Comparison of ENCODE assay signal across 18 mouse cellular contexts in the genomic region with DNA sequence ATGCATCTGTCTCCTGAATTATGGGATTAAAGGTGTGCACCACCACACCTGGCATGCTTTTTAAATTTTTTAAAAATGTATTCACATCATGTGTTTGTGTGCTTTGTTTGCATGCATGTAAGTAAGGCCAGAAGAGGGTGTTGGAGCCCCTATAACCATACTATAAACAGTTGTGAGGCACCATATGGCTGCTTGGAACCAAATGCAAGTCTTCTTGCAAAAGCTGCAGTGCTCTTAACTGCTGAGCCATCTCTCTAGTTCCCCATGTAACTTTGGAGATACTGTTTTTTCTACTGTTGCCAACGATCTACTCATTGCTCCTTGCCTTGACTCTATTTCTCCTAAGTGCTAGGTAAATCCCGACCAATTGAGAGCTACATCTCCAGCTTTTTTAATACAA. TPM values are rescaled to one million over a fixed set of nuclear protein-coding genes. Genes with fewer than 3 reads are reported as not detected.
"Had no signal": no experiment of that assay in that cellular context is flagged by ENCODE, and none has a peak within 500 bp of the region (broad histone marks: within the 10 kb centered on the region; RNA-seq: fewer than 3 reads in every experiment).

No protein-coding gene starts in this region.

- DNase-seq: lung, adult 2 months; lung, postnatal 14 days; lung, postnatal 36 days; right cerebral cortex, postnatal 14 days; thymus, adult 2 months; thymus, postnatal 25 days; thymus, postnatal 4 days had no signal

- H3K9ac ChIP-seq: lung, embryonic 15.5 days; midbrain, embryonic 13.5 days; midbrain, embryonic 15.5 days; neural tube, embryonic 12.5 days; stomach, embryonic 15.5 days had no signal

- H3K27ac ChIP-seq: lung, embryonic 15.5 days; macrophage; midbrain, embryonic 13.5 days; midbrain, embryonic 15.5 days; neural tube, embryonic 12.5 days; stomach, embryonic 15.5 days; stomach, postnatal 0 days had no signal

- H3K27me3 ChIP-seq: lung, embryonic 15.5 days; megakaryocyte, embryonic 14.5 days; midbrain, embryonic 13.5 days; midbrain, embryonic 15.5 days; neural tube, embryonic 12.5 days; stomach, embryonic 15.5 days had no signal

- ATAC-seq: lung, postnatal 0 days; midbrain, embryonic 13.5 days; midbrain, embryonic 15.5 days had no signal

- H3K4me3 ChIP-seq: lung, embryonic 15.5 days; megakaryocyte, embryonic 14.5 days; midbrain, embryonic 13.5 days; midbrain, embryonic 15.5 days; neural tube, embryonic 12.5 days; stomach, embryonic 15.5 days had no signal

- H3K4me1 ChIP-seq: lung, embryonic 15.5 days; midbrain, embryonic 13.5 days; midbrain, embryonic 15.5 days; neural tube, embryonic 12.5 days; stomach, embryonic 15.5 days had no signal

- H3K4me2 ChIP-seq: lung, embryonic 15.5 days; midbrain, embryonic 11.5 days; midbrain, embryonic 13.5 days; midbrain, embryonic 15.5 days; neural tube, embryonic 12.5 days; stomach, embryonic 15.5 days had no signal

- H3K36me3 ChIP-seq: midbrain, embryonic 15.5 days had no signal

- H3K9me3 ChIP-seq: lung, embryonic 15.5 days; megakaryocyte, embryonic 14.5 days; midbrain, embryonic 13.5 days; midbrain, embryonic 15.5 days; neural tube, embryonic 12.5 days; stomach, embryonic 15.5 days had no signal

RNA-seq across cellular contexts. Expression of a gene that starts 41.8 kb away (rescaled TPM):
- polyA plus RNA-seq: lung, adult 2 months; macrophage; spleen, adult 2 months had no signal
